Mouse (Mus musculus): ENCODE results near the gene Olfr74. TPM values are rescaled to one million over a fixed set of nuclear protein-coding genes. Genes with fewer than 3 reads are reported as not detected.
"Not testable (repeated sequence)": the region's sequence is repeated elsewhere in the genome, so short reads cannot be mapped to it uniquely, and the experiment has no call there.

Olfr74 gene
- not detected in 2 replicates for polyA plus RNA-seq (2012)

GRCm38 (mm10) chr2:87974563-87974962 is at the start of gene Olfr74:
Olfr74 (minus strand) TSS chr2:87974663.
- Histone ChIP-seq H3K36me3 (ENCODE audit: control insufficient read depth) (no peaks in the 10 kb centered on the region), H3K9me3 (ENCODE audit: control insufficient read depth, low read length) (peaks cover 6% of the 10 kb centered on the region), H3K4me1 (ENCODE audit: control insufficient read depth) (no peaks in the 10 kb centered on the region), H3K27me3 (ENCODE audit: control insufficient read depth) (no peaks in the 10 kb centered on the region), H3K4me3 (replicated peaks) (no peak within 1 kb of the TSS)
- TF ChIP-seq TAL1 (IDR thresholded peaks at IDR 0.05; ENCODE audit: low read length) (no peak), GATA1 (IDR thresholded peaks at IDR 0.05; ENCODE audit: low read length) (no peak)

GRCm38 (mm10) chr2:88022474-88022873 is 48.0 kb upstream of the Olfr74 start, which contains the start of gene Olfr1161:
Olfr1161 (plus strand) TSS chr2:88022774.
- H3K36me3 ChIP-seq (ENCODE audit: control insufficient read depth); H3K9me3 ChIP-seq (ENCODE audit: control insufficient read depth, low read length); H3K4me1 ChIP-seq (ENCODE audit: control insufficient read depth); H3K27me3 ChIP-seq (ENCODE audit: control insufficient read depth); H3K4me3 ChIP-seq (replicated peaks): not testable (repeated sequence)

GRCm38 (mm10) chr2:88007515-88008318 is 33.3 kb upstream of the Olfr74 start, which contains the start of gene Olfr1160:
Olfr1160 (minus strand) TSS chr2:88008268.
- no peaks in the 10 kb centered on the region for H3K4me1 ChIP-seq (ENCODE audit: control insufficient read depth)
- no peaks in the 10 kb centered on the region for H3K36me3 ChIP-seq (ENCODE audit: control insufficient read depth)
- H3K9me3 ChIP-seq (ENCODE audit: control insufficient read depth, low read length): no peaks in the 10 kb centered on the region
- H3K27me3 ChIP-seq (ENCODE audit: control insufficient read depth): no peaks in the 10 kb centered on the region
- TF ChIP-seq GATA1 (IDR thresholded peaks at IDR 0.05; ENCODE audit: low read length) (no peak), TAL1 (IDR thresholded peaks at IDR 0.05; ENCODE audit: low read length) (no peak)
- H3K4me3 ChIP-seq (replicated peaks): no peak within 1 kb of the TSS

GRCm38 (mm10) chr2:87989813-87990212 is 15.3 kb upstream of the Olfr74 start, which contains the start of gene Olfr1158:
Olfr1158 (plus strand) TSS chr2:87990113.
- H3K36me3 ChIP-seq (ENCODE audit: control insufficient read depth): no peaks in the 10 kb centered on the region
- H3K4me1 ChIP-seq (ENCODE audit: control insufficient read depth): no peaks in the 10 kb centered on the region
- no peak for TF ChIP-seq GATA1 (IDR thresholded peaks at IDR 0.05; ENCODE audit: low read length)
- no peak for TF ChIP-seq TAL1 (IDR thresholded peaks at IDR 0.05; ENCODE audit: low read length)
- no peaks in the 10 kb centered on the region for H3K27me3 ChIP-seq (ENCODE audit: control insufficient read depth)
- no peaks in the 10 kb centered on the region; the same call in 1 of the 2 replicates for H3K9me3 ChIP-seq (ENCODE audit: control insufficient read depth, low read length)
- H3K4me3 ChIP-seq (replicated peaks): no peak within 1 kb of the TSS

- Histone ChIP-seq H3K36me3 (ENCODE audit: control insufficient read depth) (no peaks in the 10 kb centered on the region), H3K4me3 (replicated peaks) (no peak within 1 kb of the TSS), H3K4me1 (ENCODE audit: control insufficient read depth) (no peaks in the 10 kb centered on the region), H3K9me3 (ENCODE audit: control insufficient read depth, low read length) (no peaks in the 10 kb centered on the region; the same call in 1 of the 2 replicates), H3K27me3 (ENCODE audit: control insufficient read depth) (no peaks in the 10 kb centered on the region)
- TF ChIP-seq TAL1 (IDR thresholded peaks at IDR 0.05; ENCODE audit: low read length): no peak
- TF ChIP-seq GATA1 (IDR thresholded peaks at IDR 0.05; ENCODE audit: low read length): no peak
These were observed 6.3 kb downstream of the Olfr74 start, which contains the start of gene Olfr1157 for GRCm38 (mm10) chr2:87968199-87968598. Olfr1157 (minus strand) TSS chr2:87968299.

GRCm38 (mm10) chr2:87953000-87953399 is 21.5 kb downstream of the Olfr74 start, which contains the start of gene Olfr1156:
Olfr1156 (minus strand) TSS chr2:87953100.
- Histone ChIP-seq H3K36me3 (ENCODE audit: control insufficient read depth) (no peaks in the 10 kb centered on the region), H3K9me3 (ENCODE audit: control insufficient read depth, low read length) (no peaks in the 10 kb centered on the region), H3K4me3 (replicated peaks) (no peak within 1 kb of the TSS), H3K27me3 (ENCODE audit: control insufficient read depth) (no peaks in the 10 kb centered on the region), H3K4me1 (ENCODE audit: control insufficient read depth) (no peaks in the 10 kb centered on the region)
- TF ChIP-seq GATA1 (IDR thresholded peaks at IDR 0.05; ENCODE audit: low read length) (no peak), TAL1 (IDR thresholded peaks at IDR 0.05; ENCODE audit: low read length) (no peak)

GRCm38 (mm10) chr2:87945037-87945436 is 29.4 kb downstream of the Olfr74 start, which contains the start of gene Olfr1155:
Olfr1155 (minus strand) TSS chr2:87945137.
- H3K27me3 ChIP-seq (ENCODE audit: control insufficient read depth): no peaks in the 10 kb centered on the region
- no peaks in the 10 kb centered on the region for H3K4me1 ChIP-seq (ENCODE audit: control insufficient read depth)
- TF ChIP-seq TAL1 (IDR thresholded peaks at IDR 0.05; ENCODE audit: low read length): no peak
- TF ChIP-seq GATA1 (IDR thresholded peaks at IDR 0.05; ENCODE audit: low read length): no peak
- no peak within 1 kb of the TSS for H3K4me3 ChIP-seq (replicated peaks)
- H3K9me3 ChIP-seq (ENCODE audit: control insufficient read depth, low read length): no peaks in the 10 kb centered on the region
- H3K36me3 ChIP-seq (ENCODE audit: control insufficient read depth): no peaks in the 10 kb centered on the region

Other genes starting within 250 kb of the Olfr74 start
- not detected in 2 replicates for gene Olfr1138, start 234.7 kb downstream of the Olfr74 start, polyA plus RNA-seq (2012)
- gene Olfr1140, start 230.9 kb downstream of the Olfr74 start, polyA plus RNA-seq (2012): not detected in 2 replicates
- gene Olfr1141, start 220.7 kb downstream of the Olfr74 start, polyA plus RNA-seq (2012): not detected in 2 replicates
- gene Olfr152, start 195.2 kb downstream of the Olfr74 start, polyA plus RNA-seq (2012): not detected in 2 replicates
- gene Olfr1143, start 174.1 kb downstream of the Olfr74 start, polyA plus RNA-seq (2012): not detected in 2 replicates
- gene Olfr1145, start 164.8 kb downstream of the Olfr74 start, polyA plus RNA-seq (2012): not detected in 2 replicates
- gene Olfr1148, start 144.1 kb downstream of the Olfr74 start, polyA plus RNA-seq (2012): not detected in 2 replicates
- not detected in 2 replicates for gene Olfr1150-ps1, start 130.7 kb downstream of the Olfr74 start, polyA plus RNA-seq (2012)
- 0.02 TPM in 1 of 2 replicates, not detected in the other for gene Olfr1151, start 118.8 kb downstream of the Olfr74 start, polyA plus RNA-seq (2012)
- gene Olfr1152, start 108.2 kb downstream of the Olfr74 start, polyA plus RNA-seq (2012): not detected in 2 replicates
- not detected in 2 replicates for gene Olfr1153, start 79.7 kb downstream of the Olfr74 start, polyA plus RNA-seq (2012)
- gene Olfr1154, start 69.5 kb downstream of the Olfr74 start, polyA plus RNA-seq (2012): 0.06 TPM in 1 of 2 replicates, not detected in the other
- gene Olfr1155, start 29.5 kb downstream of the Olfr74 start, polyA plus RNA-seq (2012): not detected in 2 replicates
- gene Olfr1156, start 21.6 kb downstream of the Olfr74 start, polyA plus RNA-seq (2012): not detected in 2 replicates
- not detected in 2 replicates for gene Olfr1157, start 6.4 kb downstream of the Olfr74 start, polyA plus RNA-seq (2012)
- gene Olfr1158, start 15.4 kb upstream of the Olfr74 start, polyA plus RNA-seq (2012): not detected in 2 replicates
- gene Olfr1160, start 33.6 kb upstream of the Olfr74 start, polyA plus RNA-seq (2012): not detected in 2 replicates
- not detected in 2 replicates for gene Olfr1161, start 48.1 kb upstream of the Olfr74 start, polyA plus RNA-seq (2012)
- gene Olfr73, start 63.0 kb upstream of the Olfr74 start, polyA plus RNA-seq (2012): not detected in 2 replicates
- gene Olfr1162, start 76.5 kb upstream of the Olfr74 start, polyA plus RNA-seq (2012): not detected in 2 replicates
- not detected in 2 replicates for gene Olfr1163, start 97.2 kb upstream of the Olfr74 start, polyA plus RNA-seq (2012)
- gene Olfr1164, start 119.3 kb upstream of the Olfr74 start, polyA plus RNA-seq (2012): not detected in 2 replicates
- not detected in 2 replicates for gene Olfr1166, start 153.6 kb upstream of the Olfr74 start, polyA plus RNA-seq (2012)
- gene Olfr1167, start 180.5 kb upstream of the Olfr74 start, polyA plus RNA-seq (2012): not detected in 2 replicates
- not detected in 2 replicates for gene Olfr1168, start 207.2 kb upstream of the Olfr74 start, polyA plus RNA-seq (2012)